Mouse (Mus musculus): ENCODE results near the gene Tmem248. TPM values are rescaled to one million over a fixed set of nuclear protein-coding genes. Genes with fewer than 3 reads are reported as not detected.

Gene Tmem248
- polyA plus RNA-seq, 1 experiment from 2014 or later = 27.3 TPM

- Histone ChIP-seq H3K4me1 (ENCODE audit: control insufficient read depth, insufficient read depth, low read length) (no peaks in the 10 kb centered on the region), H3K9me3 (ENCODE audit: control insufficient read depth, low read length) (no peaks in the 10 kb centered on the region), H3K36me3 (ENCODE audit: control insufficient read depth, insufficient read depth, low read length) (peaks cover 19% of the 10 kb centered on the region), H3K27me3 (replicated peaks; ENCODE audit: control insufficient read depth, insufficient read depth, low read length) (no peaks in the 10 kb centered on the region), H3K9ac (ENCODE audit: low read depth, low read length) (no peak overlapping the region), H3K4me3 (ENCODE audit: low read length) (no peak overlapping the region), H3K4me2 (ENCODE audit: low read depth, low read length) (no peak overlapping the region), H3K27ac (ENCODE audit: low read length) (no peak overlapping the region)
- ATAC-seq = no peak
- 72% methylated on average over 11 of the region's 11 CpGs for WGBS
Observed at GRCm38 (mm10) chr5:130263454-130263853, 46.6 kb downstream of the Tmem248 start.

DNA sequence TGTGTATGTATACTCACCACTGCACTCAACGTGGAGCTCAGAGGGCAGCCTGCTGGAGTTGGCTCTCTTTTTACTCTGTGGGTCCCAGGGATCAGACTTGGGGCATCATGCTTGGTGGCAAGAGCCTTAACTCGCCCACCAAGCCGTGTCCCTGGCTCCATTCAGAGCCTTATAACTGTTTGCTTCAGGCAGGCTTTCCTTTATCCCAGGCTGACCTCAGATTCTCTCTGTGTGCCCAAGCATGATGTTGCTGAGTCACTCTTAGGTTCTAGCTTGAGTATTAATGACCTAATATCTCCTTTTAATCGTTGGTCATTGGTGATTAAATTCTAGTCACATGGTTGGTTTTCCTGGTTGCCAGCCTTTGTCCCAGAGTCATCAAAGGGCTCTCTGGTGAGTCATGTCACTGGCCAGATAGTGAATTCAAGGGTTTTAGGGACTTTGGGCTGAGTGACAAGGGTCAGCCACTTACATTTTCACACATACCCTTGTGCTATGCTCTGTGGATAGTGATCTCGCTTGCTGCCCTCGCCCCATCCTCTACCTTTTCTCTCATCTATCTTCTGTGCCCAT lies 47.6 kb downstream of the Tmem248 start:
- no peak overlapping the region for H3K9ac ChIP-seq (ENCODE audit: low read depth, low read length)
- no peaks in the 10 kb centered on the region for H3K9me3 ChIP-seq (ENCODE audit: control insufficient read depth, low read length)
- H3K4me1 ChIP-seq (ENCODE audit: control insufficient read depth, insufficient read depth, low read length) = no peaks in the 10 kb centered on the region
- no peak overlapping the region for H3K27ac ChIP-seq (ENCODE audit: low read length)
- no peak overlapping the region for H3K4me3 ChIP-seq (ENCODE audit: low read length)
- no peaks in the 10 kb centered on the region for H3K27me3 ChIP-seq (replicated peaks; ENCODE audit: control insufficient read depth, insufficient read depth, low read length)
- H3K4me2 ChIP-seq (ENCODE audit: low read depth, low read length) = no peak overlapping the region
- peaks cover 19% of the 10 kb centered on the region for H3K36me3 ChIP-seq (ENCODE audit: control insufficient read depth, insufficient read depth, low read length)
- 86% methylated on average over 6 of the region's 6 CpGs for WGBS
- peak; percentile 68 for ATAC-seq

GRCm38 (mm10) chr5:130266651-130267050 lies 49.8 kb downstream of the Tmem248 start:
- Histone ChIP-seq H3K27ac (ENCODE audit: low read length) (no peak overlapping the region), H3K4me2 (ENCODE audit: low read depth, low read length) (no peak overlapping the region), H3K4me1 (ENCODE audit: control insufficient read depth, insufficient read depth, low read length) (no peaks in the 10 kb centered on the region), H3K4me3 (ENCODE audit: low read length) (no peak overlapping the region), H3K27me3 (replicated peaks; ENCODE audit: control insufficient read depth, insufficient read depth, low read length) (no peaks in the 10 kb centered on the region), H3K36me3 (ENCODE audit: control insufficient read depth, insufficient read depth, low read length) (peaks cover 19% of the 10 kb centered on the region), H3K9me3 (ENCODE audit: control insufficient read depth, low read length) (no peaks in the 10 kb centered on the region), H3K9ac (ENCODE audit: low read depth, low read length) (no peak overlapping the region)
- 91% methylated on average over 7 of the region's 7 CpGs for WGBS
- ATAC-seq = no peak

- no peak for ATAC-seq
- Histone ChIP-seq H3K9ac (ENCODE audit: low read depth, low read length) (no peak overlapping the region), H3K4me2 (ENCODE audit: low read depth, low read length) (no peak overlapping the region), H3K9me3 (ENCODE audit: control insufficient read depth, low read length) (no peaks in the 10 kb centered on the region), H3K4me3 (ENCODE audit: low read length) (no peak overlapping the region), H3K27ac (ENCODE audit: low read length) (no peak overlapping the region), H3K36me3 (ENCODE audit: control insufficient read depth, insufficient read depth, low read length) (peaks cover 19% of the 10 kb centered on the region), H3K4me1 (ENCODE audit: control insufficient read depth, insufficient read depth, low read length) (no peaks in the 10 kb centered on the region), H3K27me3 (replicated peaks; ENCODE audit: control insufficient read depth, insufficient read depth, low read length) (no peaks in the 10 kb centered on the region)
- 94% methylated on average over 1 of the region's 1 CpGs for WGBS
Observed at GRCm38 (mm10) chr5:130267316-130267715, 50.4 kb downstream of the Tmem248 start.

GRCm38 (mm10) chr5:130268976-130269375 lies 52.1 kb downstream of the Tmem248 start:
- no peaks in the 10 kb centered on the region for H3K27me3 ChIP-seq (replicated peaks; ENCODE audit: control insufficient read depth, insufficient read depth, low read length)
- H3K9me3 ChIP-seq (ENCODE audit: control insufficient read depth, low read length) = no peaks in the 10 kb centered on the region
- H3K4me3 ChIP-seq (ENCODE audit: low read length) = no peak overlapping the region
- ATAC-seq = no peak
- no peak overlapping the region for H3K4me2 ChIP-seq (ENCODE audit: low read depth, low read length)
- H3K27ac ChIP-seq (ENCODE audit: low read length) = no peak overlapping the region
- no peaks in the 10 kb centered on the region for H3K4me1 ChIP-seq (ENCODE audit: control insufficient read depth, insufficient read depth, low read length)
- H3K36me3 ChIP-seq (ENCODE audit: control insufficient read depth, insufficient read depth, low read length) = peaks cover 16% of the 10 kb centered on the region
- no peak overlapping the region for H3K9ac ChIP-seq (ENCODE audit: low read depth, low read length)
- WGBS = 80% methylated on average over 11 of the region's 11 CpGs

- ATAC-seq = no peak
- no peak overlapping the region for H3K27ac ChIP-seq (ENCODE audit: low read length)
- no peak overlapping the region for H3K4me3 ChIP-seq (ENCODE audit: low read length)
- H3K9ac ChIP-seq (ENCODE audit: low read depth, low read length) = no peak overlapping the region
- H3K4me1 ChIP-seq (ENCODE audit: control insufficient read depth, insufficient read depth, low read length) = no peaks in the 10 kb centered on the region
- H3K27me3 ChIP-seq (replicated peaks; ENCODE audit: control insufficient read depth, insufficient read depth, low read length) = no peaks in the 10 kb centered on the region
- 100% methylated on average over 1 of the region's 1 CpGs for WGBS
- H3K4me2 ChIP-seq (ENCODE audit: low read depth, low read length) = no peak overlapping the region
- H3K36me3 ChIP-seq (ENCODE audit: control insufficient read depth, insufficient read depth, low read length) = peaks cover 8% of the 10 kb centered on the region; the same call in 1 of the 2 replicates
- no peaks in the 10 kb centered on the region for H3K9me3 ChIP-seq (ENCODE audit: control insufficient read depth, low read length)
Observed at GRCm38 (mm10) chr5:130272344-130272743, 55.5 kb downstream of the Tmem248 start.

GRCm38 (mm10) chr5:130273046-130273445 lies 56.2 kb downstream of the Tmem248 start:
- no peak overlapping the region for H3K27ac ChIP-seq (ENCODE audit: low read length)
- no peak for ATAC-seq
- peaks cover 3% of the 10 kb centered on the region; the same call in 1 of the 2 replicates for H3K36me3 ChIP-seq (ENCODE audit: control insufficient read depth, insufficient read depth, low read length)
- H3K9me3 ChIP-seq (ENCODE audit: control insufficient read depth, low read length) = no peaks in the 10 kb centered on the region
- no peaks in the 10 kb centered on the region for H3K27me3 ChIP-seq (replicated peaks; ENCODE audit: control insufficient read depth, insufficient read depth, low read length)
- 91% methylated on average over 6 of the region's 6 CpGs for WGBS
- H3K9ac ChIP-seq (ENCODE audit: low read depth, low read length) = no peak overlapping the region
- no peaks in the 10 kb centered on the region for H3K4me1 ChIP-seq (ENCODE audit: control insufficient read depth, insufficient read depth, low read length)
- H3K4me3 ChIP-seq (ENCODE audit: low read length) = no peak overlapping the region
- H3K4me2 ChIP-seq (ENCODE audit: low read depth, low read length) = no peak overlapping the region

- no peak for ATAC-seq
- H3K27ac ChIP-seq (ENCODE audit: low read length) = no peak overlapping the region
- peaks cover 5% of the 10 kb centered on the region; the same call in 1 of the 2 replicates for H3K36me3 ChIP-seq (ENCODE audit: control insufficient read depth, insufficient read depth, low read length)
Observed at GRCm38 (mm10) chr5:130275509-130275908, 58.6 kb downstream of the Tmem248 start.

DNA sequence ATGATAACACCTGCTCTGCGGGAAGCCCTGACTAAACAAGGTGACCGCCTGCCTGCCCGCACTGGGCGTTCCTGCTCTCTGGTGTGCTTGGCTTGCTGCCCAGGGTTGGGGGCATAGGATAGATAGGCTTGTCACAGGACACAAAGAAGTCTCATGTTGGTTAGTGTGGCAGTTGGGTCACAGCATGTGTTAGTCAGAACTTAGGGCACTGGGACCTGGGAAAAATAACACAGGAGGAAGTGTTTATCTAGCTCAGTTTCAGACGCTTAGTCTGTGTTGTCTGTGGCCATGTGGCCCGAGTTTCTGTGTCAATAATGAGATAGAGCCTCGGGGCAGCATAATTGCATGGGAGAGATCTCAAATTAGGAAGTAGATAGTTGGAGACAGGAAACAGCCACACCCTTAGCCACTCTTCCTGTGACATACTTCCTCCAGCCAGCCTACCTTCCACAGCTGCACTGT lies 61.2 kb downstream of the Tmem248 start:
- Histone ChIP-seq H3K36me3 (ENCODE audit: control insufficient read depth, insufficient read depth, low read length) (peaks cover 5% of the 10 kb centered on the region; the same call in 1 of the 2 replicates), H3K27me3 (replicated peaks; ENCODE audit: control insufficient read depth, insufficient read depth, low read length) (no peaks in the 10 kb centered on the region), H3K4me1 (ENCODE audit: control insufficient read depth, insufficient read depth, low read length) (no peaks in the 10 kb centered on the region), H3K4me3 (ENCODE audit: low read length) (no peak overlapping the region), H3K9me3 (ENCODE audit: control insufficient read depth, low read length) (no peaks in the 10 kb centered on the region), H3K27ac (ENCODE audit: low read length) (no peak overlapping the region), H3K9ac (ENCODE audit: low read depth, low read length) (no peak overlapping the region), H3K4me2 (ENCODE audit: low read depth, low read length) (no peak overlapping the region)
- no peak for ATAC-seq
- WGBS = 84% methylated on average over 7 of the region's 7 CpGs

More at GRCm38 (mm10) chr5:130275509-130275908, 58.6 kb downstream of the Tmem248 start:
- H3K4me3 ChIP-seq (ENCODE audit: low read length) = no peak overlapping the region
- H3K9me3 ChIP-seq (ENCODE audit: control insufficient read depth, low read length) = no peaks in the 10 kb centered on the region
- WGBS = 54% methylated on average over 4 of the region's 4 CpGs
- H3K9ac ChIP-seq (ENCODE audit: low read depth, low read length) = no peak overlapping the region
- no peaks in the 10 kb centered on the region for H3K27me3 ChIP-seq (replicated peaks; ENCODE audit: control insufficient read depth, insufficient read depth, low read length)
- H3K4me2 ChIP-seq (ENCODE audit: low read depth, low read length) = no peak overlapping the region
- H3K4me1 ChIP-seq (ENCODE audit: control insufficient read depth, insufficient read depth, low read length) = no peaks in the 10 kb centered on the region

Data from intestine, embryonic 16.5 days (tissue).